In genomic region chr5:148645191-148645681, GRCm38 (mm10) we compare ENCODE assay signal across 12 mouse cellular contexts.
DNase-seq lines count a peak whose midpoint lies in the region; ATAC-seq and TF ChIP-seq lines count a peak whose summit lies in the region.
"Had no signal": no experiment of that assay in that cellular context is flagged by ENCODE, and none has a peak within 500 bp of the region (broad histone marks: within the 10 kb centered on the region; RNA-seq: fewer than 3 reads in every experiment).

No protein-coding gene starts in this region.

- WGBS in lung, postnatal 0 days, result 50% methylated on average over 10 of the region's 10 CpGs
- WGBS in liver, embryonic 12.5 days (ENCODE audit: insufficient replicate concordance), result 79% methylated on average over 10 of the region's 10 CpGs

- H3K4me2 ChIP-seq in lung, postnatal 0 days (replicated peaks; ENCODE audit: low read depth, low read length), result 0 out of 2 replicates have a peak overlapping the region, but pooled peaks have one; percentile 11
- H3K4me2 ChIP-seq in liver, embryonic 12.5 days, result no peak overlapping the region
- H3K4me2 ChIP-seq: midbrain, embryonic 11.5 days had no signal

- no peaks in the 10 kb centered on the region for H3K9me3 ChIP-seq in lung, postnatal 0 days (ENCODE audit: low read length)
- 0 out of 2 replicates have a peak, but pooled peaks cover 6% of the 10 kb centered on the region for H3K9me3 ChIP-seq in liver, embryonic 12.5 days (replicated peaks)

- no peaks in the 10 kb centered on the region for H3K36me3 ChIP-seq in lung, postnatal 0 days (ENCODE audit: insufficient read depth, low read length)
- H3K36me3 ChIP-seq in liver, embryonic 12.5 days, result no peaks in the 10 kb centered on the region

- no peak overlapping the region for H3K4me3 ChIP-seq in lung, postnatal 0 days (ENCODE audit: low read depth, low read length)
- no peak overlapping the region for H3K4me3 ChIP-seq in liver, embryonic 12.5 days

- DNase-seq in Patski (ENCODE audit: low read depth, low spot score), result peak; percentile 94
- DNase-seq in induced T-regulatory cell, adult 2 months (ENCODE audit: low read depth), result peak; percentile 55
- peak; percentile 31 for DNase-seq in kidney, postnatal 10 days
- peak; percentile 81 for DNase-seq in lung, postnatal 0 days (ENCODE audit: low spot score)
- no peak for DNase-seq in frontal cortex, postnatal 14 days (ENCODE audit: low spot score in 2 of 2)
- DNase-seq: adrenal gland, postnatal 36 days; cerebellum, adult 9-10 months; gastrocnemius, postnatal 25 days; thymus, postnatal 4 days had no signal

- peak; percentile 74 for ATAC-seq in Patski
- peak; percentile 89 for ATAC-seq in lung, postnatal 0 days
- ATAC-seq in liver, embryonic 12.5 days, result no peak
- no peak for ATAC-seq in erythroblast, adult 5-6 weeks (replicated peaks; ENCODE audit: low FRiP score, poor library complexity, severe bottlenecking)

- H3K9ac ChIP-seq in lung, postnatal 0 days (replicated peaks; ENCODE audit: low read depth), result no peak overlapping the region
- H3K9ac ChIP-seq in liver, embryonic 12.5 days, result no peak overlapping the region

- H3K4me1 ChIP-seq in lung, postnatal 0 days (ENCODE audit: insufficient read depth, low read depth, low read length), result no peaks in the 10 kb centered on the region
- H3K4me1 ChIP-seq in liver, embryonic 12.5 days, result no peaks in the 10 kb centered on the region

- in situ Hi-C loops in Patski (cut with MboI; ENCODE audit: low pct_unique_long_range_greater_than_20kb), result loop anchor here (5.0 kb wide), 3 partner anchors 98 to 147 kb away; no protein-coding TSS in a partner anchor

- no peak for TF ChIP-seq EP300 in lung, postnatal 0 days (IDR thresholded peaks at IDR 0.05)

- TF ChIP-seq CTCF in Patski (IDR thresholded peaks at IDR 0.05), result no peak
- TF ChIP-seq CTCF in lung, postnatal 0 days (IDR thresholded peaks at IDR 0.05), result no peak

- POLR2A ChIA-PET in Patski (lab: Charles Lee), result no interaction called here

- peak overlapping the region; percentile 40; the same call in 1 of the 2 replicates for H3K27ac ChIP-seq in lung, postnatal 0 days (ENCODE audit: low read length)
- H3K27ac ChIP-seq in liver, embryonic 12.5 days, result no peak overlapping the region

- no peaks in the 10 kb centered on the region for H3K27me3 ChIP-seq in Patski
- no peaks in the 10 kb centered on the region for H3K27me3 ChIP-seq in lung, postnatal 0 days (replicated peaks; ENCODE audit: insufficient read depth, low read length)
- peaks cover 16% of the 10 kb centered on the region; the same call in 1 of the 2 replicates for H3K27me3 ChIP-seq in liver, embryonic 12.5 days (replicated peaks)

- CTCF ChIA-PET in Patski (lab: Charles Lee), result interaction anchor here (0.9 to 2.4 kb wide), 6 partner anchors 14 to 148 kb away, joined by 3 to 10 read pairs (median 4); partner anchors contain the start of gene Ubl3

Comparison
In these comparisons a context has a peak if more than half of its experiments do, and no peak if none do; other contexts are left out.
1. ATAC-seq: peak in Patski (single experiment) and lung, postnatal 0 days (single experiment); none in liver, embryonic 12.5 days (single experiment) and erythroblast, adult 5-6 weeks (single experiment).
2. DNase-seq: peak in Patski (single experiment), induced T-regulatory cell, adult 2 months (single experiment), kidney, postnatal 10 days (single experiment) and lung, postnatal 0 days (single experiment); none in frontal cortex, postnatal 14 days (0 of 2).